20 mouse cellular contexts compared by ENCODE assay signal in genomic region chr1:194627286-194627685, GRCm38 (mm10). TPM values are rescaled to one million over a fixed set of nuclear protein-coding genes. Genes with fewer than 3 reads are reported as not detected.
DNase-seq lines count a peak whose midpoint lies in the region; ATAC-seq lines count a peak whose summit lies in the region.
"Had no signal": no experiment of that assay in that cellular context is flagged by ENCODE, and none has a peak within 500 bp of the region (broad histone marks: within the 10 kb centered on the region; RNA-seq: fewer than 3 reads in every experiment).

No protein-coding gene starts in this region.

- peaks cover 10% of the 10 kb centered on the region; the same call in 1 of the 2 replicates for H3K36me3 ChIP-seq in forebrain, embryonic 14.5 days (ENCODE audit: control insufficient read depth, insufficient read depth, low read length)
- H3K36me3 ChIP-seq in forebrain, embryonic 10.5 days (replicated peaks) = no peaks in the 10 kb centered on the region
- 0 out of 2 replicates have a peak, but pooled peaks cover 3% of the 10 kb centered on the region for H3K36me3 ChIP-seq in hindbrain, embryonic 13.5 days
- H3K36me3 ChIP-seq in hindbrain, embryonic 12.5 days = peaks cover 3% of the 10 kb centered on the region; the same call in 1 of the 2 replicates
- H3K36me3 ChIP-seq in midbrain, embryonic 11.5 days (ENCODE audit: control insufficient read depth, insufficient read depth, low read length) = no peaks in the 10 kb centered on the region
- no peaks in the 10 kb centered on the region for H3K36me3 ChIP-seq in midbrain, embryonic 14.5 days (ENCODE audit: control insufficient read depth, insufficient read depth, low read length)
- H3K36me3 ChIP-seq in neural tube, embryonic 14.5 days (ENCODE audit: control insufficient read depth, insufficient read depth, low read length) = peaks cover 5% of the 10 kb centered on the region; the same call in 1 of the 2 replicates
- H3K36me3 ChIP-seq: limb, embryonic 13.5 days; liver, embryonic 12.5 days had no signal

- H3K9ac ChIP-seq in forebrain, embryonic 14.5 days (ENCODE audit: low read length) = no peak overlapping the region
- H3K9ac ChIP-seq in hindbrain, embryonic 13.5 days = no peak overlapping the region
- no peak overlapping the region for H3K9ac ChIP-seq in hindbrain, embryonic 12.5 days
- no peak overlapping the region for H3K9ac ChIP-seq in midbrain, embryonic 11.5 days (ENCODE audit: low read length)
- H3K9ac ChIP-seq in midbrain, embryonic 14.5 days (replicated peaks; ENCODE audit: low read length) = no peak overlapping the region
- H3K9ac ChIP-seq in neural tube, embryonic 14.5 days (replicated peaks; ENCODE audit: low read depth, low read length) = no peak overlapping the region
- H3K9ac ChIP-seq: limb, embryonic 13.5 days; liver, embryonic 12.5 days had no signal

- no peaks in the 10 kb centered on the region for H3K27me3 ChIP-seq in forebrain, embryonic 14.5 days (replicated peaks; ENCODE audit: control insufficient read depth, insufficient read depth, low read length)
- peaks cover 45% of the 10 kb centered on the region for H3K27me3 ChIP-seq in forebrain, embryonic 10.5 days (ENCODE audit: poor library complexity, severe bottlenecking)
- H3K27me3 ChIP-seq in hindbrain, embryonic 13.5 days = no peaks in the 10 kb centered on the region
- no peaks in the 10 kb centered on the region for H3K27me3 ChIP-seq in hindbrain, embryonic 12.5 days
- H3K27me3 ChIP-seq in midbrain, embryonic 11.5 days (ENCODE audit: control insufficient read depth, insufficient read depth, low read length) = no peaks in the 10 kb centered on the region
- H3K27me3 ChIP-seq in midbrain, embryonic 14.5 days (ENCODE audit: control insufficient read depth, insufficient read depth, low read length) = no peaks in the 10 kb centered on the region
- no peaks in the 10 kb centered on the region for H3K27me3 ChIP-seq in neural tube, embryonic 14.5 days (ENCODE audit: control insufficient read depth, insufficient read depth, low read length)

- ATAC-seq in forebrain, embryonic 14.5 days = no peak
- no peak for ATAC-seq in hindbrain, embryonic 13.5 days (ENCODE audit: low FRiP score)
- ATAC-seq in hindbrain, embryonic 12.5 days (ENCODE audit: low FRiP score) = no peak
- ATAC-seq in midbrain, embryonic 11.5 days (ENCODE audit: low FRiP score) = no peak
- ATAC-seq in midbrain, embryonic 14.5 days (ENCODE audit: low FRiP score, low TSS enrichment) = no peak
- no peak for ATAC-seq in neural tube, embryonic 14.5 days (ENCODE audit: low read depth)
- ATAC-seq: intestine, embryonic 16.5 days; liver, embryonic 12.5 days had no signal

- no peak overlapping the region for H3K4me3 ChIP-seq in forebrain, embryonic 14.5 days (ENCODE audit: low read depth, low read length)
- no peak overlapping the region for H3K4me3 ChIP-seq in forebrain, embryonic 10.5 days
- no peak overlapping the region for H3K4me3 ChIP-seq in hindbrain, embryonic 13.5 days
- no peak overlapping the region for H3K4me3 ChIP-seq in hindbrain, embryonic 12.5 days
- H3K4me3 ChIP-seq in midbrain, embryonic 11.5 days (ENCODE audit: low read depth, low read length) = no peak overlapping the region
- no peak overlapping the region for H3K4me3 ChIP-seq in midbrain, embryonic 14.5 days (replicated peaks; ENCODE audit: low read depth, low read length)
- H3K4me3 ChIP-seq in neural tube, embryonic 14.5 days (ENCODE audit: low read depth, low read length) = no peak overlapping the region
- H3K4me3 ChIP-seq: limb, embryonic 13.5 days; liver, embryonic 12.5 days had no signal

- DNase-seq in forebrain, embryonic 14.5 days (ENCODE audit: low spot score) = no peak
- no peak for DNase-seq in forebrain, embryonic 10.5 days (ENCODE audit: extremely low spot score, low spot score)
- DNase-seq in midbrain, embryonic 11.5 days (ENCODE audit: low spot score, missing footprints) = peak; percentile 73
- no peak for DNase-seq in midbrain, embryonic 14.5 days
- no peak for DNase-seq in ovary, postnatal 14 days (ENCODE audit: low spot score)
- DNase-seq: adrenal gland, postnatal 14 days; cerebellum, adult 9-10 months; gastrocnemius, postnatal 36 days; kidney, adult 9 months; kidney, postnatal 14 days; lung, adult 2 months; lung, postnatal 4 days; thymus, adult 2 months; thymus, postnatal 4 days had no signal

- peaks cover 82% of the 10 kb centered on the region for H3K4me1 ChIP-seq in forebrain, embryonic 14.5 days (ENCODE audit: control insufficient read depth, insufficient read depth, low read length)
- H3K4me1 ChIP-seq in forebrain, embryonic 10.5 days = peaks cover 95% of the 10 kb centered on the region
- peaks cover 97% of the 10 kb centered on the region for H3K4me1 ChIP-seq in hindbrain, embryonic 13.5 days (replicated peaks)
- H3K4me1 ChIP-seq in hindbrain, embryonic 12.5 days = peaks cover 92% of the 10 kb centered on the region
- H3K4me1 ChIP-seq in midbrain, embryonic 11.5 days (ENCODE audit: control insufficient read depth, insufficient read depth, low read length) = peaks cover 70% of the 10 kb centered on the region
- H3K4me1 ChIP-seq in midbrain, embryonic 14.5 days (ENCODE audit: control insufficient read depth, insufficient read depth, low read length) = peaks cover 75% of the 10 kb centered on the region
- H3K4me1 ChIP-seq in neural tube, embryonic 14.5 days (ENCODE audit: control insufficient read depth, insufficient read depth, low read length) = peaks cover 84% of the 10 kb centered on the region

- H3K9me3 ChIP-seq in forebrain, embryonic 14.5 days (replicated peaks; ENCODE audit: control insufficient read depth, low read length) = no peaks in the 10 kb centered on the region
- no peaks in the 10 kb centered on the region for H3K9me3 ChIP-seq in forebrain, embryonic 10.5 days
- H3K9me3 ChIP-seq in hindbrain, embryonic 13.5 days = no peaks in the 10 kb centered on the region
- H3K9me3 ChIP-seq in hindbrain, embryonic 12.5 days (replicated peaks) = no peaks in the 10 kb centered on the region
- no peaks in the 10 kb centered on the region for H3K9me3 ChIP-seq in midbrain, embryonic 11.5 days (ENCODE audit: control insufficient read depth, low read length)
- H3K9me3 ChIP-seq in midbrain, embryonic 14.5 days (ENCODE audit: control insufficient read depth, low read length) = no peaks in the 10 kb centered on the region
- H3K9me3 ChIP-seq in neural tube, embryonic 14.5 days (ENCODE audit: control insufficient read depth, low read length) = no peaks in the 10 kb centered on the region
- H3K9me3 ChIP-seq: limb, embryonic 13.5 days; liver, embryonic 12.5 days had no signal

- H3K4me2 ChIP-seq in forebrain, embryonic 14.5 days (ENCODE audit: low read length) = peak overlapping the region; percentile 18; the same call in 1 of the 2 replicates
- H3K4me2 ChIP-seq in hindbrain, embryonic 13.5 days = peak overlapping the region; percentile 23
- no peak overlapping the region for H3K4me2 ChIP-seq in hindbrain, embryonic 12.5 days (replicated peaks)
- H3K4me2 ChIP-seq in midbrain, embryonic 11.5 days = no peak overlapping the region
- no peak overlapping the region for H3K4me2 ChIP-seq in midbrain, embryonic 14.5 days (ENCODE audit: low read length)
- peak overlapping the region; percentile 78; the same call in 1 of the 2 replicates for H3K4me2 ChIP-seq in neural tube, embryonic 14.5 days (ENCODE audit: low read depth, low read length)
- H3K4me2 ChIP-seq: limb, embryonic 13.5 days; liver, embryonic 12.5 days had no signal

- H3K27ac ChIP-seq in forebrain, embryonic 14.5 days (ENCODE audit: low read depth, low read length) = no peak overlapping the region
- no peak overlapping the region; the same call in 1 of the 2 replicates for H3K27ac ChIP-seq in forebrain, embryonic 10.5 days
- H3K27ac ChIP-seq in hindbrain, embryonic 13.5 days = no peak overlapping the region
- H3K27ac ChIP-seq in hindbrain, embryonic 12.5 days = no peak overlapping the region
- H3K27ac ChIP-seq in midbrain, embryonic 11.5 days (ENCODE audit: low read depth, low read length) = no peak overlapping the region
- H3K27ac ChIP-seq in midbrain, embryonic 14.5 days (replicated peaks; ENCODE audit: low read depth, low read length) = no peak overlapping the region
- H3K27ac ChIP-seq in neural tube, embryonic 14.5 days (ENCODE audit: low read depth, low read length) = no peak overlapping the region
- H3K27ac ChIP-seq: limb, embryonic 13.5 days; liver, embryonic 12.5 days had no signal

RNA-seq across cellular contexts. Expression of gene Plxna2, which starts 9.3 kb away (rescaled TPM):
- polyA plus RNA-seq in forebrain, embryonic 14.5 days (2014; fragmentation: Nextera tagmentation; extraction: Ambion mirVana) = 54.7 and 65.7 TPM in 2 replicates
- 6.5 and 7.4 TPM in 2 replicates for polyA plus RNA-seq in forebrain, embryonic 10.5 days (2016; fragmentation: Nextera tagmentation; extraction: Ambion mirVana)
- 36.1 and 36.5 TPM in 2 replicates for polyA plus RNA-seq in hindbrain, embryonic 13.5 days (2015; fragmentation: Nextera tagmentation; extraction: Ambion mirVana)
- polyA plus RNA-seq in hindbrain, embryonic 12.5 days (2016; fragmentation: Nextera tagmentation; extraction: Ambion mirVana) = 27.9 and 32.3 TPM in 2 replicates
- polyA plus RNA-seq in midbrain, embryonic 11.5 days (2014; fragmentation: Nextera tagmentation; extraction: Ambion mirVana) = 10.6 and 10.7 TPM in 2 replicates
- polyA plus RNA-seq in midbrain, embryonic 14.5 days (2014; fragmentation: Nextera tagmentation; extraction: Ambion mirVana) = 21.2 and 24.1 TPM in 2 replicates
- 76.0 and 79.2 TPM in 2 replicates for polyA plus RNA-seq in neural tube, embryonic 14.5 days (2014; fragmentation: Nextera tagmentation; extraction: Ambion mirVana)

Comparison
In these comparisons a context has a peak if more than half of its experiments do, and no peak if none do; other contexts are left out.
1. H3K4me2 ChIP-seq: peak in forebrain, embryonic 14.5 days (single experiment), hindbrain, embryonic 13.5 days (single experiment) and neural tube, embryonic 14.5 days (single experiment); none in hindbrain, embryonic 12.5 days (single experiment), midbrain, embryonic 11.5 days (single experiment) and midbrain, embryonic 14.5 days (single experiment).